Mouse (Mus musculus) kidney, embryonic 15.5 days (tissue): ENCODE results near the gene Lrrc32. TPM values are rescaled to one million over a fixed set of nuclear protein-coding genes. Genes with fewer than 3 reads are reported as not detected.
A peak's percentile ranks its signal among the peaks of the same experiment; 100 is the strongest.

Source experiments
- ATAC-seq: fragments of 200-750 bp; cut with Nextera tagmentation; replicated peaks from 2 replicates; pipeline ENCODE4 v1.8.0; 2017; ENCODE audit warnings: moderate TSS enrichment; ENCODE audit not compliant: low FRiP score
- H3K27ac ChIP-seq: fragments of 300-500 bp; sonication (generic); 2 replicates; pipeline ENCODE4 v1.5.1; 2015; ENCODE audit warnings: mild to moderate bottlenecking, inconsistent platforms
- H3K27me3 ChIP-seq: fragments of 300-500 bp; sonication (generic); 2 replicates; pipeline ENCODE4 v1.6.1; 2015; ENCODE audit warnings: inconsistent platforms
- H3K36me3 ChIP-seq: fragments of 300-500 bp; sonication (generic); 2 replicates; pipeline ENCODE4 v1.6.1; 2015; ENCODE audit warnings: inconsistent platforms
- H3K4me1 ChIP-seq: fragments of 300-500 bp; sonication (generic); 2 replicates; pipeline ENCODE4 v1.6.1; 2015; ENCODE audit warnings: inconsistent platforms
- H3K4me2 ChIP-seq: fragments of 300-500 bp; sonication (generic); 2 replicates; pipeline ENCODE4 v1.6.1; 2015; ENCODE audit warnings: moderate library complexity, mild to moderate bottlenecking, inconsistent platforms
- H3K4me3 ChIP-seq: fragments of 300-500 bp; sonication (generic); replicated peaks from 2 replicates; pipeline ENCODE4 v1.5.1; 2015; ENCODE audit warnings: mild to moderate bottlenecking, inconsistent platforms
- H3K9ac ChIP-seq: fragments of 300-500 bp; sonication (generic); 2 replicates; pipeline ENCODE4 v1.6.1; 2015; ENCODE audit warnings: mild to moderate bottlenecking, inconsistent platforms
- H3K9me3 ChIP-seq: fragments of 300-500 bp; sonication (generic); replicated peaks from 2 replicates; pipeline ENCODE4 v1.6.1; 2016; ENCODE audit warnings: inconsistent platforms
- whole genome bisulfite sequencing: fragments of 180-500 bp; shearing (Covaris S2); methylation state at CpG from one replicate; pipeline ENCODE4 v1.1.7; 2015; ENCODE audit warnings: mixed read lengths; 5-methylcytosine and 5-hydroxymethylcytosine counted together
- polyA plus RNA-seq: library from polyadenylated mRNA; unstranded; fragments of >200 nt; fragmentation: Nextera tagmentation; extraction: Ambion mirVana; gene quantifications from 2 replicates; pipeline ENCODE4 v1.2.1, GENCODE M21; 2015

The Lrrc32 gene
- polyA plus RNA-seq, 1 experiment from 2014 or later = 16.9 TPM

DNA sequence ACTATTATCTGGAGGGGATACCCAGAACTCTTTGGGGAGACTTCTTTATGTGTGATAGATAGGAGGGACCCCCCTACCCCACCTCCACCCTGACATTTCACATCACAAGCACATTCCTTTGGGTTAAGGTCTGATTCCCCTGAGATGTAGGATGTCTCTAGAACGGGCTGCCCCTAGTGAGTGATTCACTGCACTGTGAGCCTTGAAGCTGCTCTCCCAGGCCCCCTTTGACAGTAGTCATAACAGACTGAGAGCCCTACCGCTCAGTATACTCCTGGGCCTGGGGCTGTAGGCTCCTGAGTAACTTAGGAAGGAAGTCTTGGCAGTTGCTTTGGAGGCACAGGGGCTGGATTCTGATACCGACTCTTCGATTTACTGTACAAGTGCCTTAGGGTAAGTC, 1.2 kb downstream of the Lrrc32 start:
- 39% methylated on average over 4 of the region's 4 CpGs for WGBS
- ATAC-seq = 0 out of 2 replicates have a peak, but pooled peaks have one; percentile 21
- no peak overlapping the region; the same call in 1 of the 2 replicates for H3K27ac ChIP-seq

DNA sequence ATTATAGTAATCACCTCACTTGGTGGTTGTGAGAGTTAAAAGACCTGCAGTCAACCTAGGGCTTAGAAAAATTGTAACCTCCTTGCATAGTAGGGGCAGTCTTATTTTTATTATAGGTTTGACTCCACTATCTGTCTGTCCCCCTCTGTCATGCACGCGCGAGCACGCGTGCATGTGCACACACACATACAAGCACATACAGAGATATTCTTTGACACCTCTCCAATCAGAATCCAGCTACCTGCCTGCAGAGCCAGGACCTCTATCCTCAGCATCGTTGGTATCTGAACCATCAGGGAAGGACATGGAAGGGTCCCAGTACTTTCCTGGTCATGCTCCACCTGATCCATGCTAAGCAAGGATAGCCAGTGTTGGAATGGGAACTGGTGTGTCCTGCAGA, 1.8 kb downstream of the Lrrc32 start:
- Histone ChIP-seq H3K27ac (no peak overlapping the region), H3K9me3 (no peaks in the 10 kb centered on the region), H3K4me3 (peak overlapping the region; percentile 57), H3K36me3 (no peaks in the 10 kb centered on the region), H3K9ac (no peak overlapping the region), H3K4me2 (peak overlapping the region; percentile 83), H3K27me3 (0 out of 2 replicates have a peak, but pooled peaks cover 9% of the 10 kb centered on the region), H3K4me1 (peaks cover 78% of the 10 kb centered on the region)
- no peak for ATAC-seq
- WGBS = 88% methylated on average over 6 of the region's 6 CpGs

More for the DNA sequence above, 1.2 kb downstream of the Lrrc32 start:
- 0 out of 2 replicates have a peak, but pooled peaks cover 9% of the 10 kb centered on the region for H3K27me3 ChIP-seq
- H3K4me3 ChIP-seq = peak overlapping the region; percentile 57
- H3K36me3 ChIP-seq = no peaks in the 10 kb centered on the region
- H3K4me2 ChIP-seq = peak overlapping the region; percentile 83
- peaks cover 79% of the 10 kb centered on the region for H3K4me1 ChIP-seq
- no peaks in the 10 kb centered on the region for H3K9me3 ChIP-seq
- peak overlapping the region; percentile 45 for H3K9ac ChIP-seq

DNA sequence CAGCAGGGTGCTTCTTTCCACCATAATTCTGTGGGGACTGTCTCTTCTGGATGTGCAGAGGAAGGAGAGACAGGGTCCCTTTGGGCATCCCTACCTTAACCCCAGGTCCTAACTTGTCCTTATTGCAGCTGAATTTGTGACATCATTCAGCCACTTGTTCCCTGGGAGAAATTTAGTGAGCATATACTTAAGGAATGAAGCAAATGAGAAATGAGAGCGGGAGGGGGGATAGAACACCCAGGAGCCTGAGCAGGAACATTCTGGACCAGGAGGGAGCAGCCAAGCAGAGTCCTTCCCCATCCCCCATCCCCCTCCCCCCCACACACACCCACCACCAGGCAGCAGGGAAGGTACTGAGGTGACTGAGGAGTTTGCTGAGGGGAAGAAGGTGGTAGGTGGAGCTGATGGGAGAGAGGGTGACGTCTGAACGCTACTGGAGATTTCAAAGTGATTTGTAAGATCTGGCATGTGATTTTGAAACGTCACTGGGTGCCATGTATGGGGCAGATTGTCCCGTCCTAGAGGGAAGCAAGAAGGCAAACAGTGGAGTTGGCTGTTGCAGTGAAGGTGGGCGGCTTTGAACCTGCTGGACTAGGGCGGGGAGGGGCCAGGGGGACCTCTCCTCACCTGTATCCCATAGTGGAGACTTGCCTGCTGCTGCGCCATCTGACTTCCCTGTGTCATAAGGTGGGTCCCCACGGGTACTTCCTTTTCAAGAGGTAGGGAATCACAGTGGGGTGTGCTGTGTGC, 2.5 kb downstream of the Lrrc32 start:
- Histone ChIP-seq H3K9me3 (no peaks in the 10 kb centered on the region), H3K4me3 (peak overlapping the region; percentile 57), H3K9ac (no peak overlapping the region), H3K27ac (no peak overlapping the region), H3K4me2 (peak overlapping the region; percentile 83), H3K4me1 (peaks cover 71% of the 10 kb centered on the region), H3K36me3 (no peaks in the 10 kb centered on the region), H3K27me3 (0 out of 2 replicates have a peak, but pooled peaks cover 9% of the 10 kb centered on the region)
- whole genome bisulfite sequencing = 68% methylated on average over 9 of the region's 9 CpGs
- no peak for ATAC-seq

DNA sequence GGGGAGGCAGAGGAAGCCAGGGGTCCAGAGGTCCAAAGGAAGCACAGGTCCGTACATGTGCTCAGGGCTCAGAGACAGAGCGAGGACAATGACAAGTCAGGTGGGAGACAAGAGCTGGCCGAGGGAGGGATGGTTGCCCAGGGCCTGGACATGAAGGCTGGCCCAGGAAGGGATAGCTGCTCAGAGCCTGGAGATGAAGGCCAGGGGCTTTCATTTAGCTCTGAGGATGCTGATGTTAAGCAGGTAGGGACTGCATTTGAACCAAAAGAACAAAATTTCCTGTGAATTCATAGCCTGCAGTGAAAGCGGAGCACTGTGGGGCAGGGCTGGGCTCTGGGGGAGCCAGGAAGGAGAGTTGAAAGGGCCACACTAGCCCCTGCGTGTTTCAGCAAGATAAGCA, 3.2 kb downstream of the Lrrc32 start:
- H3K27ac ChIP-seq = no peak overlapping the region
- no peak for ATAC-seq
- H3K36me3 ChIP-seq = no peaks in the 10 kb centered on the region
- H3K4me3 ChIP-seq = peak overlapping the region; percentile 57
- WGBS = 61% methylated on average over 5 of the region's 5 CpGs
- H3K9me3 ChIP-seq = no peaks in the 10 kb centered on the region
- no peak overlapping the region for H3K9ac ChIP-seq
- H3K4me1 ChIP-seq = peaks cover 68% of the 10 kb centered on the region
- H3K27me3 ChIP-seq = 0 out of 2 replicates have a peak, but pooled peaks cover 9% of the 10 kb centered on the region
- peak overlapping the region; percentile 83 for H3K4me2 ChIP-seq

DNA sequence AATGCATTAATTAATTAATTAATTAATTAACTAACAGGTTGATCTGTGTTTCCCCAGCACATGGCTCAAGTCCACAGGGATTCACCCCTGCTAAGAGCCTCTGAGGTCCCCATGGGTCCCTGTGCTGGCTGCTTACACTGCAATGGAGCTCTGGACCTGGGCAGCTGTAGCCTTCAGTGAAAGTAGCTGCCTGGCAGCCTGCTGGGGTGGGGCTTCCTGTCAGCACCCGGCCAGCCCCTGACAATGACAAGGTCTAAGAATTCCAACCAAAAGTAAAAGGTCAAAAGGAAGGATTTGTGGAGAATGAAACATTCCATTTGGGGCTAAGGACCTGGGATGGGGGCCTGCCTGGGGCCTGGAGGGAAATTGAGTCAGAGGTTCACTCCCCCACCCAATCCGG, 4.2 kb downstream of the Lrrc32 start:
- ATAC-seq = no peak

DNA sequence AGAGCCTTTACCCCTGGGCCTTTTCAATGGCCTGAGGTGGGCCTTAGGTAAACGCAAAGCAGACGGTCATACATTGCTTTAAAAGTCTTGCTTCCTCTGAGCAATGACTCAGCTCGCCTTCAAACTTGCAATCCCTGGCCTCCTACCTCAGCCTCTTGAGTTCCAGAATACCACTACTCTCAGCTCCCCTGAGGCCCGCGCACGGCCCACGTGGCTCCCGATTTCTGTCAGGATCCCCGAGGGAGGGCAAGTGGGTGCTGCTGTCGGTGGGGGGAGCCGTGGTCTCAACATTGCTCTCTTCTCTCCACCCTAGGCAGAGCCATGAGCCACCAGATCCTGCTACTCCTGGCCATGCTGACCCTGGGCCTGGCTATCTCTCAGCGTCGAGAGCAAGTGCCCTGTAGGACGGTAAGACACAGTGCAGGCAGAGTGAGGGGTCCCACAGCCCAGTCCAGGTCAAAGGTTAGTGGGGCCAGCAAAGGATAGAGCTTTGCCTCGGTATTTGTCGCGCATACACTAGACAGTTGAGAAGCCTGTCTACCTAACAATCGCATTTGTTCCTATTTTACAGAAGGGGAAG, 4.9 kb downstream of the Lrrc32 start:
- Histone ChIP-seq H3K27me3 (0 out of 2 replicates have a peak, but pooled peaks cover 4% of the 10 kb centered on the region), H3K27ac (no peak overlapping the region), H3K36me3 (peaks cover 14% of the 10 kb centered on the region), H3K4me1 (peaks cover 62% of the 10 kb centered on the region), H3K4me2 (no peak overlapping the region), H3K4me3 (no peak overlapping the region), H3K9ac (no peak overlapping the region), H3K9me3 (no peaks in the 10 kb centered on the region)
- ATAC-seq = no peak
- 61% methylated on average over 18 of the region's 18 CpGs for WGBS

More for the DNA sequence above, 4.2 kb downstream of the Lrrc32 start:
- H3K27me3 ChIP-seq = 0 out of 2 replicates have a peak, but pooled peaks cover 9% of the 10 kb centered on the region
- WGBS = 63% methylated on average over 2 of the region's 2 CpGs
- no peak overlapping the region for H3K27ac ChIP-seq
- peaks cover 66% of the 10 kb centered on the region for H3K4me1 ChIP-seq
- H3K9ac ChIP-seq = no peak overlapping the region
- no peaks in the 10 kb centered on the region for H3K9me3 ChIP-seq
- no peak overlapping the region for H3K4me3 ChIP-seq
- H3K36me3 ChIP-seq = peaks cover 7% of the 10 kb centered on the region
- peak overlapping the region; percentile 83; the same call in 1 of the 2 replicates for H3K4me2 ChIP-seq

DNA sequence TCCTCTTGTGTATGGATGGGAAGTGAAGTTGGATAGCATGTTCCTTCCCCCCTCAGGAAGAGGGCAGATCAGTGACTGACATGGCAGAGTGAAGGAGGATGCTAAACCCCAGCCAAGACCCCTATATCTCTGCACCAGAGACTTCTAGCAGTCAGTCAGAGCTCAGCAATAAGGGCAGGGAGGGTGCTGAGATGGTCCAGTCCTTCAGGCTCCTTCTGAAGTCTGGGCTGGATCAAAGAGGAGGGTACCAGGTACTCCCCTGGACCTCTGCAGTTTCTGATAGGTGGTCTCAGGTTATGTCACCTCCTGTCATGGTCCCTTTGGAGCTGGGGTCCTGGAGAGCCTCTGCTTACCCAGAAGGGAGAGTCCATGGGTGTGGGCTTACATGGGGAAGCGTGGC, 6.5 kb downstream of the Lrrc32 start:
- no peak overlapping the region for H3K9ac ChIP-seq
- 76% methylated on average over 1 of the region's 1 CpGs for WGBS
- H3K27ac ChIP-seq = no peak overlapping the region
- no peaks in the 10 kb centered on the region for H3K9me3 ChIP-seq
- ATAC-seq = no peak
- no peak overlapping the region for H3K4me2 ChIP-seq
- 0 out of 2 replicates have a peak, but pooled peaks cover 1% of the 10 kb centered on the region for H3K27me3 ChIP-seq
- peaks cover 28% of the 10 kb centered on the region for H3K36me3 ChIP-seq
- H3K4me1 ChIP-seq = peaks cover 64% of the 10 kb centered on the region
- H3K4me3 ChIP-seq = no peak overlapping the region

DNA sequence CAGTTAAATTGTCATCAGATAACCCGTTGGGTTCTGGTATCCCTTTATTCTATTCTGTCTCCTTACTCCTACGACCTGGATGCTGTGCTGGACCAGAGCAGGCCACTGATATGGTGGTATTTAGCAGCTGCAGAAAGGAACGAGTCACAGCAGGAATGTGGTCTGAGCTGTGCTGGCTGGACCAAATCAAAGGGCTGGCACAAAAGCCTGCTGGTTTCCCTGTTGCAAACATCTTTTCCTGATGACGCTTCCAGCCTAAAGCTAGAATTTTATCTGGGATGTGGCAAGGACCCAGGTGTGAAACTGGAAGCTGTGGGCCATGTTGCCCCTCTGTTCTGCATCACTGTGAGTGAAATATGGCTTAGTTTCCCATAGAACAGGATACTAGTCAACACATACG, 8.4 kb downstream of the Lrrc32 start:
- no peak overlapping the region for H3K27ac ChIP-seq
- H3K4me3 ChIP-seq = no peak overlapping the region
- WGBS = 74% methylated on average over 5 of the region's 5 CpGs
- H3K4me2 ChIP-seq = no peak overlapping the region
- H3K9me3 ChIP-seq = no peaks in the 10 kb centered on the region
- H3K9ac ChIP-seq = no peak overlapping the region
- peaks cover 34% of the 10 kb centered on the region for H3K36me3 ChIP-seq
- H3K4me1 ChIP-seq = peaks cover 57% of the 10 kb centered on the region
- H3K27me3 ChIP-seq = no peaks in the 10 kb centered on the region
- ATAC-seq = no peak

DNA sequence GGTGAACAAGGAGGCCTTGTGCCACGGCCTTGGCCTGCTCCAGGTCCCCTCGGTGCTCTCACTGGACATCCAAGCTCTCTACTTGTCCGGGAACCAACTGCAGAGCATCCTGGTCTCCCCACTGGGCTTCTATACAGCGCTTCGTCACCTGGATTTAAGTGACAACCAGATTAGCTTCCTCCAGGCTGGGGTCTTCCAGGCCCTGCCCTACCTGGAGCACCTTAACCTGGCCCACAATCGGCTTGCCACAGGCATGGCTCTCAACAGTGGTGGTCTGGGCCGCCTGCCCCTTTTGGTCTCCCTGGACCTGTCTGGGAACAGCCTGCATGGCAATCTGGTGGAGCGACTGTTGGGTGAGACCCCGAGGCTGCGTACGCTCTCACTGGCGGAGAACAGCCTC, 9.0 kb downstream of the Lrrc32 start:
- ATAC-seq = no peak
- 92% methylated on average over 12 of the region's 12 CpGs for WGBS
- no peak overlapping the region for H3K9ac ChIP-seq

DNA sequence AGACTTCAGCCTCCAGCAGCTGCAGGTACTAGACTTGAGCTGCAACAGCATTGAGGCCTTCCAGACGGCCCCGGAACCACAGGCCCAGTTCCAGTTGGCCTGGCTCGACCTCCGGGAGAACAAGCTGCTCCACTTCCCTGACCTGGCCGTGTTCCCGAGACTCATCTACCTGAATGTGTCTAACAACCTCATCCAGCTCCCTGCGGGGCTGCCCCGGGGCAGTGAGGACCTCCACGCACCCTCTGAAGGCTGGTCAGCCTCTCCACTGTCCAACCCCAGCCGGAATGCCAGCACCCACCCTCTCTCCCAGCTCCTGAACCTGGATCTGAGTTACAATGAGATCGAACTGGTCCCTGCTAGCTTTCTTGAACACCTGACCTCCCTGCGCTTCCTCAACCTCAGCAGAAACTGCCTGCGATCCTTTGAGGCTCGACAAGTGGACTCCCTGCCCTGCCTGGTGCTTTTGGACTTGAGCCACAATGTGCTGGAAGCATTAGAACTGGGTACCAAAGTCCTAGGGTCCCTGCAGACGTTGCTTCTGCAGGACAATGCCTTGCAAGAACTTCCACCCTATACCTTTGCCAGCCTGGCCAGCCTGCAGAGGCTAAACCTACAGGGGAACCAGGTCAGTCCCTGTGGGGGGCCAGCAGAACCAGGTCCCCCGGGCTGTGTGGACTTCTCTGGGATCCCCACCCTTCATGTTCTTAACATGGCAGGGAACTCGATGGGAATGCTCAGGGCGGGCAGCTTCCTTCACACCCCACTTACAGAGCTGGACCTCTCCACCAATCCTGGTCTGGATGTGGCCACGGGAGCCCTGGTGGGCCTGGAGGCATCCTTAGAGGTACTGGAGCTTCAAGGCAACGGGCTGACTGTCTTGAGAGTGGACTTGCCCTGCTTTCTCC, 9.8 kb downstream of the Lrrc32 start:
- no peaks in the 10 kb centered on the region for H3K27me3 ChIP-seq
- H3K9me3 ChIP-seq = no peaks in the 10 kb centered on the region
- H3K36me3 ChIP-seq = peaks cover 34% of the 10 kb centered on the region
- 77% methylated on average over 20 of the region's 20 CpGs for WGBS
- peaks cover 57% of the 10 kb centered on the region for H3K4me1 ChIP-seq
- no peak overlapping the region for H3K4me2 ChIP-seq
- no peak overlapping the region for H3K4me3 ChIP-seq
- no peak overlapping the region for H3K9ac ChIP-seq
- ATAC-seq = no peak
- H3K27ac ChIP-seq = 0 out of 2 replicates have a peak overlapping the region, but pooled peaks have one; percentile 27

More for the DNA sequence above, 9.0 kb downstream of the Lrrc32 start:
- Histone ChIP-seq H3K4me2 (no peak overlapping the region), H3K4me3 (no peak overlapping the region), H3K27ac (no peak overlapping the region), H3K36me3 (peaks cover 34% of the 10 kb centered on the region), H3K27me3 (no peaks in the 10 kb centered on the region), H3K9me3 (no peaks in the 10 kb centered on the region), H3K4me1 (peaks cover 57% of the 10 kb centered on the region)

DNA sequence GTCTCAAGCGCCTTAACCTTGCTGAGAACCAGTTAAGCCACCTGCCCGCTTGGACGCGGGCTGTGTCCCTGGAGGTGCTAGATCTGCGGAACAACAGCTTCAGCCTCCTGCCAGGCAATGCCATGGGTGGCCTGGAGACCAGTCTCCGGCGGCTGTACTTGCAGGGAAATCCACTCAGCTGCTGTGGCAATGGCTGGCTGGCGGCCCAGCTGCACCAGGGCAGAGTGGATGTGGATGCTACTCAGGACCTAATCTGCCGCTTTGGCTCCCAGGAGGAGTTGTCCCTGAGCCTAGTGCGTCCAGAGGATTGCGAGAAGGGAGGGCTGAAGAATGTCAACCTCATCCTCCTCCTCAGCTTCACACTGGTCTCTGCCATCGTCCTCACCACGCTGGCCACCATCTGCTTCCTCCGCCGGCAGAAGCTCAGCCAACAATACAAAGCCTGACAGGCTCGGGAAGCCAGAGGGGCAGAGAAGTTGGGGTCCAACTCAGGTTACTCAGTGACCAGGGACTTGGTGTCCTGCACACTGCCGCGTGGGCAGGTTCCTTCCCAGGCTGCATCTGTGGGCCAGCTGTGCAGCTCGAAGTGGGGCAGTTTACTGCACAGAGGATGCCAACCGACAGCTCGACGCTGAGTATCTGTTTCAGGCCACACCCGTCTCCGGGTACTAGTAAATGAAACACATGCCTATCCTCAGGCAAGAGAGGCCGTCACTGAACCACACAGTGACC, 10.6 kb downstream of the Lrrc32 start:
- Histone ChIP-seq H3K9ac (no peak overlapping the region; the same call in 1 of the 2 replicates), H3K9me3 (no peaks in the 10 kb centered on the region), H3K27ac (0 out of 2 replicates have a peak overlapping the region, but pooled peaks have one; percentile 45), H3K4me3 (no peak overlapping the region), H3K36me3 (peaks cover 34% of the 10 kb centered on the region), H3K27me3 (no peaks in the 10 kb centered on the region), H3K4me2 (no peak overlapping the region), H3K4me1 (peaks cover 57% of the 10 kb centered on the region)
- WGBS = 70% methylated on average over 25 of the region's 25 CpGs
- no peak for ATAC-seq
